Mouse (Mus musculus): ENCODE data around the gene Cbr3. TPM values are rescaled to one million over a fixed set of nuclear protein-coding genes. Genes with fewer than 3 reads are reported as not detected.

The Cbr3 gene
- polyA plus RNA-seq, 1 experiment from 2014 or later = 15.9 TPM

GRCm38 (mm10) chr16:93729801-93730721, 47.0 kb downstream of the Cbr3 start:
- Histone ChIP-seq H3K36me3 (ENCODE audit: control insufficient read depth, insufficient read depth, low read length) (no peaks in the 10 kb centered on the region), H3K4me2 (ENCODE audit: low read depth, low read length) (no peak overlapping the region), H3K9ac (ENCODE audit: low read depth, low read length) (no peak overlapping the region), H3K4me1 (ENCODE audit: control insufficient read depth, insufficient read depth, low read length) (peaks cover 3% of the 10 kb centered on the region; the same call in 1 of the 2 replicates), H3K9me3 (ENCODE audit: control insufficient read depth, low read length) (0 out of 2 replicates have a peak, but pooled peaks cover 5% of the 10 kb centered on the region), H3K27ac (replicated peaks; ENCODE audit: low read depth, low read length) (peak overlapping the region; percentile 46; the same call in 1 of the 2 replicates), H3K4me3 (ENCODE audit: low read depth, low read length) (no peak overlapping the region), H3K27me3 (replicated peaks; ENCODE audit: control insufficient read depth, insufficient read depth, low read length) (no peaks in the 10 kb centered on the region)
- peak; percentile 30 for DNase-seq (ENCODE audit: low spot score)
- peak; percentile 20; the same call in 1 of the 2 replicates for ATAC-seq (ENCODE audit: low read depth)
- WGBS = 77% methylated on average over 22 of the region's 23 CpGs

- Histone ChIP-seq H3K36me3 (ENCODE audit: control insufficient read depth, insufficient read depth, low read length) (peaks cover 3% of the 10 kb centered on the region; the same call in 1 of the 2 replicates), H3K4me2 (ENCODE audit: low read depth, low read length) (no peak overlapping the region), H3K4me3 (ENCODE audit: low read depth, low read length) (no peak overlapping the region), H3K27ac (replicated peaks; ENCODE audit: low read depth, low read length) (no peak overlapping the region), H3K27me3 (replicated peaks; ENCODE audit: control insufficient read depth, insufficient read depth, low read length) (no peaks in the 10 kb centered on the region), H3K9me3 (ENCODE audit: control insufficient read depth, low read length) (0 out of 2 replicates have a peak, but pooled peaks cover 5% of the 10 kb centered on the region), H3K9ac (ENCODE audit: low read depth, low read length) (no peak overlapping the region), H3K4me1 (ENCODE audit: control insufficient read depth, insufficient read depth, low read length) (peaks cover 3% of the 10 kb centered on the region; the same call in 1 of the 2 replicates)
- DNase-seq (ENCODE audit: low spot score) = no peak
- 88% methylated on average over 8 of the region's 8 CpGs for WGBS
- ATAC-seq (ENCODE audit: low read depth) = no peak
Measured at GRCm38 (mm10) chr16:93731310-93731709, 48.3 kb downstream of the Cbr3 start.

- Histone ChIP-seq H3K9me3 (ENCODE audit: control insufficient read depth, low read length) (0 out of 2 replicates have a peak, but pooled peaks cover 5% of the 10 kb centered on the region), H3K36me3 (ENCODE audit: control insufficient read depth, insufficient read depth, low read length) (peaks cover 3% of the 10 kb centered on the region; the same call in 1 of the 2 replicates), H3K27me3 (replicated peaks; ENCODE audit: control insufficient read depth, insufficient read depth, low read length) (no peaks in the 10 kb centered on the region), H3K27ac (replicated peaks; ENCODE audit: low read depth, low read length) (no peak overlapping the region), H3K4me2 (ENCODE audit: low read depth, low read length) (no peak overlapping the region), H3K4me3 (ENCODE audit: low read depth, low read length) (no peak overlapping the region), H3K4me1 (ENCODE audit: control insufficient read depth, insufficient read depth, low read length) (peaks cover 3% of the 10 kb centered on the region; the same call in 1 of the 2 replicates), H3K9ac (ENCODE audit: low read depth, low read length) (no peak overlapping the region)
- DNase-seq (ENCODE audit: low spot score) (peak; percentile 56), ATAC-seq (ENCODE audit: low read depth) (peak; percentile 62; the same call in 1 of the 2 replicates)
- 68% methylated on average over 18 of the region's 18 CpGs for WGBS
Measured at GRCm38 (mm10) chr16:93732875-93733569, 50.0 kb downstream of the Cbr3 start.

- no peaks in the 10 kb centered on the region for H3K27me3 ChIP-seq (replicated peaks; ENCODE audit: control insufficient read depth, insufficient read depth, low read length)
- H3K4me2 ChIP-seq (ENCODE audit: low read depth, low read length) = no peak overlapping the region
- H3K4me1 ChIP-seq (ENCODE audit: control insufficient read depth, insufficient read depth, low read length) = no peaks in the 10 kb centered on the region
- no peak overlapping the region for H3K4me3 ChIP-seq (ENCODE audit: low read depth, low read length)
- H3K27ac ChIP-seq (replicated peaks; ENCODE audit: low read depth, low read length) = no peak overlapping the region
- 86% methylated on average over 11 of the region's 11 CpGs for WGBS
- no peaks in the 10 kb centered on the region for H3K9me3 ChIP-seq (ENCODE audit: control insufficient read depth, low read length)
- ATAC-seq (ENCODE audit: low read depth) (no peak), DNase-seq (ENCODE audit: low spot score) (no peak)
- H3K36me3 ChIP-seq (ENCODE audit: control insufficient read depth, insufficient read depth, low read length) = peaks cover 15% of the 10 kb centered on the region; the same call in 1 of the 2 replicates
- H3K9ac ChIP-seq (ENCODE audit: low read depth, low read length) = no peak overlapping the region
Measured at GRCm38 (mm10) chr16:93739251-93739650, 56.2 kb downstream of the Cbr3 start.

Other genes with a start within 250 kb of the Cbr3 start
- gene Setd4, start 79.2 kb upstream of the Cbr3 start, polyA plus RNA-seq (2014; fragmentation: Nextera tagmentation; extraction: Ambion mirVana) = 10.8 and 12.2 TPM in 2 replicates
- gene Cbr1, start 77.4 kb upstream of the Cbr3 start, polyA plus RNA-seq (2014; fragmentation: Nextera tagmentation; extraction: Ambion mirVana) = 70.2 and 80.3 TPM in 2 replicates
- not detected in 2 replicates for gene Gm5678, start 55.1 kb upstream of the Cbr3 start, polyA plus RNA-seq (2014; fragmentation: Nextera tagmentation; extraction: Ambion mirVana)
- gene Dop1b, start 28.7 kb downstream of the Cbr3 start, polyA plus RNA-seq (2014; fragmentation: Nextera tagmentation; extraction: Ambion mirVana) = 13.4 and 14.0 TPM in 2 replicates
- gene Morc3, start 148.9 kb downstream of the Cbr3 start, polyA plus RNA-seq (2014; fragmentation: Nextera tagmentation; extraction: Ambion mirVana) = 31.1 and 32.1 TPM in 2 replicates
- 51.8 and 64.1 TPM in 2 replicates for gene Chaf1b, start 200.7 kb downstream of the Cbr3 start, polyA plus RNA-seq (2014; fragmentation: Nextera tagmentation; extraction: Ambion mirVana)